Mouse (Mus musculus) telencephalon, adult 2 months (tissue): ENCODE data around the gene Susd1.

Experiments
- DNase-seq: peaks from one replicate; pipeline ENCODE4 v3.0.0-alpha.2; 2011; ENCODE audit warnings: low read depth, low spot score

Susd1 gene

GRCm38 (mm10) chr4:59340714-59341113 is 97.7 kb downstream of the Susd1 start:
- DNase-seq: peak; percentile 38

- DNase-seq: no peak
Observed at GRCm38 (mm10) chr4:59340046-59340445, 98.4 kb downstream of the Susd1 start.

DNA sequence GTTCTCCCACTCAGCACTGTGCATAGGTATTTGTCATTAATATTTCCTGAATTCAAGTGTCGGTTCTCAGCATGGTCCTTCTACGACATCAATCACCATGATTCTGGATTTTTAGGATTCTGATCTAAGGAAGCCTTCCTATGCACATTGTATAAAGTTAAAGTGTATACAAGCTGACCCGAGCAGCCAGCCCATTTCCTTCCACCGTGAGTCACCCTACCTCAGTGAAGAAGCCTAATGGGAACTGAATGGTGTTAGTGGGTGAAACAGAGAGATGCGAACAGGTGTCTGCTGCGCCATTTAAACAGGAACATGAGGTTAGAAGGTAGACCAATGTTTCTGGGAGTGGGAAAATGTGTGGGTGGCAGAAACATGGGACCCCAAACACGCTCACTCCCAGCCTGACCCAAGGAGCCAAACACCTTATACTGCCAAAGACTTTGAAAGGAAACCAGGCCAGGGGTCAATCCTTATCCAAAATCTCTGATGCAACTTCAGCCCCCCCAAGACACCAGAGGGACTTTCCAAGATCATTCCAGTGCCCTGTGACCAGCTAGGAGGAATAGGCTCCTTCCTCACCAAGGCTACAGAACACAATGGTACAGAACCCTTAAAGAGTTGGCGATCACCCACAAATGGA is 99.4 kb downstream of the Susd1 start:
- DNase-seq: no peak

GRCm38 (mm10) chr4:59337533-59337885 is 100.9 kb downstream of the Susd1 start:
- no peak for DNase-seq

- no peak for DNase-seq
Observed at GRCm38 (mm10) chr4:59336846-59337532, 101.4 kb downstream of the Susd1 start.

GRCm38 (mm10) chr4:59336439-59336809 is 102.0 kb downstream of the Susd1 start:
- DNase-seq: no peak

- DNase-seq: peak; percentile 35
Observed at GRCm38 (mm10) chr4:59335616-59336438, 102.6 kb downstream of the Susd1 start.

- DNase-seq: no peak
Observed at GRCm38 (mm10) chr4:59335101-59335500, 103.3 kb downstream of the Susd1 start.

DNA sequence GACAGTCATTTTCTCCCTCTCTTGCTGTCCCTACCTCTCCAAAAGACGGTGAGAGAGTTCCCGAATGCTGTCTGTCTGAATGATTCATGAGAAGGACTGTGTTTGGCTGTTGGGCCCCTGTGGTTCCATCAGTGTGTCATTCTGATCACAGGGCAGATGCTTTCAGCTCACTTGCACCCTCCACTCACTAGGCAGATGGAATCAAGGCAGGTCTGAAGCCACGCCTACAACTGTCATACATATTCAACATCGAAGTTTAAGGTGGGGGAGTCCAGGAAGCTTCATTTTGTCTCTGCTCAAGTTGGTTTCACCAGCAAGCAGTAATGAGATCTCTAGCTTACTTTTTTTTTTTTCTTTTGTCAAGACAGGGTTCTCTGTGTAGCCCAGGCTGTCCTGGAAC is 104.2 kb downstream of the Susd1 start:
- no peak for DNase-seq

- DNase-seq: no peak
Observed at GRCm38 (mm10) chr4:59333424-59333895, 105.0 kb downstream of the Susd1 start.

- DNase-seq: no peak
Observed at GRCm38 (mm10) chr4:59332691-59333423, 105.6 kb downstream of the Susd1 start.

DNA sequence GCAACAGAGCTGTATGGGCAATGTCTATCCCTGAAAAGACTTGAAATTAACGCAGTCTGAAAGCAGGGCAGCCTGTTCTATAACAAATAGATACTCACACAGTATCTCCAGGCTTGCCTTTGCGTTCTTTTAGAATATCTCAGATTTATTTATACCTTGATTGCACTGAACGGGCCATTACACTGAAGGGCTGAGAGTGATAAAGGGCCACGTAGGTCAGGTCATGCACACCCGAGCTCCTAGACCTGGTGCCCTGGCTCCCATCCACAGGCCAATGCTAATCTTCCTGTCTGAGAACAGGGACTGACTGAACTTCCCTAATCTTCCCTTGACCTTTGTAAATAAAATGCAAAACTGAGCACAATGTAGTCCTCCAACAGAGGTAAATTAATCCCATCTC is 106.3 kb downstream of the Susd1 start:
- no peak for DNase-seq

GRCm38 (mm10) chr4:59331633-59332032 is 106.8 kb downstream of the Susd1 start:
- DNase-seq: no peak

DNA sequence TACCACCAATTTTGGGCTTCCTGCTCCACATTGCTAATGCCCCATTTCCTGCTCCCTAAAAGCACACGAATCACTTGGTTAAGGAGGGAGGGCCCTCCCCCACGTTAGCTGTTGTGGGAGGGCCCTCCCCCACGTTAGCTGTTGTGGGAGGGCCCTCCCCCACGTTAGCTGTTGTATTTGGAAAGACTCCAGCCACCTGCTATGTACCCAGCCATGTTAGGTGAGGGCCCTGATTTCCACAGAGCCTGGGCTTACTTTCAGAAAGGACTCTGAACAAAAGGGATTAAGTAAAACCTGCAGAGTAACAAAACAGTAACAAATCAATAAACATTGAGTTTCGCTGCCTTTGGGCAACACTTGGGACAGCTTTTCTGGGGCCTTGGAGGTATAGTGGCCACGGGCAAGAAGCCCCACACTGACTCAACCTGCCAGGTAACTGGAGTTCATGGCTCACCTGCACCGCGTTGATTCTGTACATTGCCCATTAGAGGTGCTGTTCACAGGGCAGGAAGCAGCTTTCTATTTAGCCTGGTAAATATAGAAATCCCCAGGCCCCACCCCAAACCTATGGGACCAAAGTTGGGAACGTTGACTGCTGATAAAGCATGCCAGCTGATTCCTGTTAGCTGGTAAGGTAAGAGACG is 107.3 kb downstream of the Susd1 start:
- DNase-seq: no peak

- no peak for DNase-seq
Observed at GRCm38 (mm10) chr4:59329461-59330304, 108.8 kb downstream of the Susd1 start.

DNA sequence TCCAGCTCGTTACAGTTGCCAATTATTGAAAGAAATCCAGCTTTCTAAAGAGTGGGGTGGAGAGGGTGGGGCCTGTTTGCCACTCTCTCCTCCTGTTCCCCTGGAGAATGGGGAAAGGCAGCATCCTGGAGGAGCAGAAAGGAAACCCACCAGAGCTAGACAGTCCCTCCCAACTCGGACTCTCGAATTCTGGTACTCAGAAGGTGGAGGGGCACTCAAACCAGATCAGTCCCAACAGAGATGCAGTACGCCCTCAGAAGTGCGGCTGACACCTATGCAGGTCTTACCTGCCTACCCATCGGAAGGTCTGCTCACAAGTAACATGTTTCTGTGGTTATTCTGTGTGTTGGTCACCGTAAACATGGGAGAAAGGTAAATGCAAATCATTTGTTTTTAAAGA is 109.6 kb downstream of the Susd1 start:
- DNase-seq: no peak

DNA sequence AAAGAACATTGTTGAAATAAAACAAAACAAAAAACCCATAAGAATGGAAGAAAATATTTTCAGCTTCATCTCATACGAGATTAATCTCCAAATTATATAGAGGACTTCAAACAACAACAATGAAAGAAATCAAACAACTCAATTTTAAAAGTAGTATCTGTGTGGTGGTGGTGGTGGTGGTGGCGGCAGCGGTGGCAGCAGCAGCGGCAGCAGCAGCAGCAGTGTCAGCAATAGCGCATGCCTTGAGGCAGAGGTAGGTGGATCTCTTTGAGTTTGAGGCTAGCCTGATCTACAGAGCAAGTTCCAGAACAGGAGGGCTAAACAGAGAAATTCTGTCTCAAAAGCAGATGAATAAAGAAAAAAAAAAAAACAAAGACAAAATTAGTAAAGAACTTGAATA is 110.4 kb downstream of the Susd1 start:
- no peak for DNase-seq

DNA sequence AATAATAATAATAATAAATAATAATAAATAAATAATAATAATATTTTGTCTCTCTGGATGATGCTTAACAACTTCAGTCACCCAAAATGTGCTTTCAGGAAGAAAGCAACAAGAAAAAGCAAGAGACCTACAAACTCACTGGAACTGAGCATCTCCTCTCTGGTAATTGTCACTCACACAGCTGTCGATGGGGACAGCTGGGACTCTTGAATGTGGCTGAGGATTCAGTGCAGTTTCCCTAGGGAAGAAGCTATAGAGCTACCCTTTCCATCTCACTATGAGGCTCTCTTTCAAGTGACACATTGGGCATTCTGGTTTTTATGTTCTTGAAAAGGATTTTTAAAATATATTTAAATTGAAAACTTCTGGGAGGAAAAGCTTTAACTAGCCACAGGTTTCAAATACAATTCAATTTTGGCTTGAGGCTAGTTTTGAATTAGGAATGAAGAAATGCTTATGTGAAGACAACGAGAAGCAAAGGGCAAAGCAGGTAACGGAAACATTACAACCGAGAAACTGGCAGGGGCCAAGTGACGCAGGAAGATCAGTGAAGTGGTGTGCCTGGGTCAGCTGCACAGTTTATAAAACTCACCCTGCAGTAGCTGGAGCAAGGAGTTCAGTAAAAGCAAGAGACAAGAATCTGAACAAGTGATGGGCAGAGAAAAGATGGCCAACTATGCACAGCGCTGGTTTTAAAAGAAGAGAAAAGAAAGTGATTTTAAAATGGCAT is 112.2 kb downstream of the Susd1 start:
- DNase-seq: no peak

GRCm38 (mm10) chr4:59324317-59324716 is 114.1 kb downstream of the Susd1 start:
- DNase-seq: no peak

- no peak for DNase-seq
Observed at GRCm38 (mm10) chr4:59323231-59323651, 115.2 kb downstream of the Susd1 start.
